Mouse (Mus musculus): ENCODE data around the gene Bco2. TPM values are rescaled to one million over a fixed set of nuclear protein-coding genes. Genes with fewer than 3 reads are reported as not detected.

The Bco2 gene
- polyA plus RNA-seq, 1 experiment: 0.38 TPM

GRCm38 (mm10) chr9:50507570-50507969 is 47.4 kb downstream of the Bco2 start:
- no peak for DNase-seq
- Histone ChIP-seq H3K36me3 (ENCODE audit: control insufficient read depth, insufficient read depth, low read length) (no peaks in the 10 kb centered on the region), H3K27ac (ENCODE audit: control insufficient read depth, insufficient read depth, low read length) (no peak overlapping the region)

DNA sequence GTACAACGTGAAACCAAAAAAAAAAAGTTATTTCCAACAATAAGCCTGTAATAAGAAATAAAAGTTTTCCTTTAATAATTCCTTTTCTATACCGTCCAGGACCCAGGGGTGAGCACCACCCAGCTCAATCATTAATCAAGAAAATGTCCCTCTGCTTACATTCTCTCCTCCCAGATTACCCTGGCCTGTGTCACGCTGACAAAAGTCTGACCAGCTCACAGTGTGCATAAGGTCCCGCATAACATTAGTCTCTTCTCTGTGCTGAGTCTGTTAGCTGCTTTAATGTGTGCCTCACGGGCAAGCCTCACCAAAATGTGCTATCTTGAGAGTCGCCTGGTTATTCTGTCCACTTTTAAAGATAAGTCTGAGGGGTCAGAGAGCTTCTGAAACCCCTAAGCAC is 49.6 kb downstream of the Bco2 start:
- 95% methylated on average over 6 of the region's 6 CpGs for WGBS
- TF ChIP-seq CTCF (IDR thresholded peaks at IDR 0.05; ENCODE audit: borderline replicate concordance, control insufficient read depth, extremely low read depth, insufficient read depth, low read length, poor library complexity) (no peak), POLR2A (IDR thresholded peaks at IDR 0.05; ENCODE audit: control insufficient read depth, extremely low read depth, insufficient read depth, low read length, poor library complexity) (no peak)
- H3K27me3 ChIP-seq (ENCODE audit: control insufficient read depth, insufficient read depth, low read length): no peaks in the 10 kb centered on the region
- no peak overlapping the region for H3K4me3 ChIP-seq (ENCODE audit: control insufficient read depth, insufficient read depth, low read length)
- H3K4me1 ChIP-seq (replicated peaks; ENCODE audit: control insufficient read depth, insufficient read depth, low read length): no peaks in the 10 kb centered on the region; the same call in 1 of the 2 replicates
- H3K27ac ChIP-seq (ENCODE audit: control insufficient read depth, insufficient read depth, low read length): no peak overlapping the region
- no peaks in the 10 kb centered on the region for H3K36me3 ChIP-seq (ENCODE audit: control insufficient read depth, insufficient read depth, low read length)
- no peak for DNase-seq

More at GRCm38 (mm10) chr9:50507570-50507969, 47.4 kb downstream of the Bco2 start:
- Histone ChIP-seq H3K4me1 (replicated peaks; ENCODE audit: control insufficient read depth, insufficient read depth, low read length) (no peaks in the 10 kb centered on the region; the same call in 1 of the 2 replicates), H3K4me3 (ENCODE audit: control insufficient read depth, insufficient read depth, low read length) (no peak overlapping the region), H3K27me3 (ENCODE audit: control insufficient read depth, insufficient read depth, low read length) (no peaks in the 10 kb centered on the region)
- no peak for TF ChIP-seq CTCF (IDR thresholded peaks at IDR 0.05; ENCODE audit: borderline replicate concordance, control insufficient read depth, extremely low read depth, insufficient read depth, low read length, poor library complexity)
- no peak for TF ChIP-seq POLR2A (IDR thresholded peaks at IDR 0.05; ENCODE audit: control insufficient read depth, extremely low read depth, insufficient read depth, low read length, poor library complexity)
- 67% methylated on average over 7 of the region's 7 CpGs for WGBS

- Histone ChIP-seq H3K4me3 (ENCODE audit: control insufficient read depth, insufficient read depth, low read length) (no peak overlapping the region), H3K36me3 (ENCODE audit: control insufficient read depth, insufficient read depth, low read length) (no peaks in the 10 kb centered on the region), H3K27ac (ENCODE audit: control insufficient read depth, insufficient read depth, low read length) (no peak overlapping the region), H3K4me1 (replicated peaks; ENCODE audit: control insufficient read depth, insufficient read depth, low read length) (peaks cover 3% of the 10 kb centered on the region; the same call in 1 of the 2 replicates), H3K27me3 (ENCODE audit: control insufficient read depth, insufficient read depth, low read length) (no peaks in the 10 kb centered on the region)
- TF ChIP-seq CTCF (IDR thresholded peaks at IDR 0.05; ENCODE audit: borderline replicate concordance, control insufficient read depth, extremely low read depth, insufficient read depth, low read length, poor library complexity) (no peak), POLR2A (IDR thresholded peaks at IDR 0.05; ENCODE audit: control insufficient read depth, extremely low read depth, insufficient read depth, low read length, poor library complexity) (no peak)
- DNase-seq: no peak
- 74% methylated on average over 3 of the region's 3 CpGs for WGBS
Measured at GRCm38 (mm10) chr9:50502949-50503348, 52.0 kb downstream of the Bco2 start.

DNA sequence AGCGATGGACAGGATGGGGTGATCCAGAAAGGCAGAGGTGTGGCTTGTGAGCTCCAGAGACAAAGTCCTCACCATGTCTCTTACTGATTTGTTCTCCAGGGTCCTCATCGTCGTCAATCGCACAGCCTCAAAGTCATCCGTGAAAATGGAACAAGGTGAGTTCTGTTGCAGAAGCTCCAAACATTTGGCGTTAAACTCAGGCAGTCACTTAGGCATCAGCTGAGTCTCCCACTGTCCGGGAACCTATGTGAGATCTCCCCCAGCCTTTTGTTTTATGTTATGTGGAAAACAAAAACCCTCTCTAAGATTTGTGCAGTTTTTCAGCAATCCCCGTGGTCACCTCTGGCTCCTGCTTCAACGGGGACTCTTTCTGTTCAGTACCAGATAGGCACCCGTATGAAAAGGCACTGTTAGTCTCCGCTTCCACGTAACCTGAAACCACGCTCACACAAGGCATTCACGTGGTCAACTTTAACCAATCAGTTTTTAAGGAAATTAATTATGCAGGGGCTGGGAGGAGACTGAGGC is 53.9 kb downstream of the Bco2 start:
- no peak overlapping the region for H3K27ac ChIP-seq (ENCODE audit: control insufficient read depth, insufficient read depth, low read length)
- 48% methylated on average over 14 of the region's 14 CpGs for WGBS
- H3K27me3 ChIP-seq (ENCODE audit: control insufficient read depth, insufficient read depth, low read length): no peaks in the 10 kb centered on the region
- TF ChIP-seq POLR2A (IDR thresholded peaks at IDR 0.05; ENCODE audit: control insufficient read depth, extremely low read depth, insufficient read depth, low read length, poor library complexity): no peak
- TF ChIP-seq CTCF (IDR thresholded peaks at IDR 0.05; ENCODE audit: borderline replicate concordance, control insufficient read depth, extremely low read depth, insufficient read depth, low read length, poor library complexity): no peak
- peaks cover 13% of the 10 kb centered on the region for H3K4me1 ChIP-seq (replicated peaks; ENCODE audit: control insufficient read depth, insufficient read depth, low read length)
- no peaks in the 10 kb centered on the region for H3K36me3 ChIP-seq (ENCODE audit: control insufficient read depth, insufficient read depth, low read length)
- DNase-seq: no peak
- peak overlapping the region; percentile 3; the same call in 1 of the 2 replicates for H3K4me3 ChIP-seq (ENCODE audit: control insufficient read depth, insufficient read depth, low read length)

DNA sequence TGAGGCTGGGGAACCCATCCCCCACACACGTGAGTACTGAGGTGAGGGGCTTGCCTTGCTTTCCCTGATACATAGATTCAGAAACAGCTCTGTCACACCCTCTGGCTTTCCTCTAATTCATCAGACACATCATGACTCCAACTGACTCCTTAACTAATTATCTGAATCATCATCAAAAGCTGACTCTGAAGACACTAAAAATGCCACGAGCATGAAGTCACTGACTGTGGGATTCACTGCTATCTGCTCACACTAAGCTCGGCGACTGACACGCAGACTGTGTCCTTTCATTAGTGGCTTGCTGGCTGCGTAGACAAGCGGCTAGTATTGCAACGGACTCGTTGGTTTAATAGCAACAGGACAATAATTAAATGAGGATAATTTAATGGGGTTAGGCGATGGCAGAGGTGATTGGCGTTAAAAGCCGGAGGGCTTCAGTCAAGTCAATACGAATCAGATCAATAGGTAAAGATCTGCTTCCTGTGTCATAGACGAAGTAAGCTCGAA is 54.5 kb downstream of the Bco2 start:
- peaks cover 17% of the 10 kb centered on the region for H3K4me1 ChIP-seq (replicated peaks; ENCODE audit: control insufficient read depth, insufficient read depth, low read length)
- H3K27ac ChIP-seq (ENCODE audit: control insufficient read depth, insufficient read depth, low read length): no peak overlapping the region
- no peaks in the 10 kb centered on the region for H3K36me3 ChIP-seq (ENCODE audit: control insufficient read depth, insufficient read depth, low read length)
- H3K27me3 ChIP-seq (ENCODE audit: control insufficient read depth, insufficient read depth, low read length): no peaks in the 10 kb centered on the region
- H3K4me3 ChIP-seq (ENCODE audit: control insufficient read depth, insufficient read depth, low read length): no peak overlapping the region
- TF ChIP-seq POLR2A (IDR thresholded peaks at IDR 0.05; ENCODE audit: control insufficient read depth, extremely low read depth, insufficient read depth, low read length, poor library complexity): no peak
- no peak for TF ChIP-seq CTCF (IDR thresholded peaks at IDR 0.05; ENCODE audit: borderline replicate concordance, control insufficient read depth, extremely low read depth, insufficient read depth, low read length, poor library complexity)
- no peak for DNase-seq
- 82% methylated on average over 15 of the region's 15 CpGs for WGBS

- H3K4me1 ChIP-seq (replicated peaks; ENCODE audit: control insufficient read depth, insufficient read depth, low read length): peaks cover 19% of the 10 kb centered on the region
- H3K36me3 ChIP-seq (ENCODE audit: control insufficient read depth, insufficient read depth, low read length): no peaks in the 10 kb centered on the region
- DNase-seq: no peak
- 83% methylated on average over 3 of the region's 3 CpGs for WGBS
- TF ChIP-seq POLR2A (IDR thresholded peaks at IDR 0.05; ENCODE audit: control insufficient read depth, extremely low read depth, insufficient read depth, low read length, poor library complexity): no peak
- no peak for TF ChIP-seq CTCF (IDR thresholded peaks at IDR 0.05; ENCODE audit: borderline replicate concordance, control insufficient read depth, extremely low read depth, insufficient read depth, low read length, poor library complexity)
- no peak overlapping the region for H3K4me3 ChIP-seq (ENCODE audit: control insufficient read depth, insufficient read depth, low read length)
- H3K27ac ChIP-seq (ENCODE audit: control insufficient read depth, insufficient read depth, low read length): no peak overlapping the region
- H3K27me3 ChIP-seq (ENCODE audit: control insufficient read depth, insufficient read depth, low read length): no peaks in the 10 kb centered on the region
Measured at GRCm38 (mm10) chr9:50499781-50500180, 55.2 kb downstream of the Bco2 start.
